Mouse (Mus musculus): ENCODE results near the gene Grasp. TPM values are rescaled to one million over a fixed set of nuclear protein-coding genes. Genes with fewer than 3 reads are reported as not detected.

Grasp gene
- total and polyA plus RNA-seq, 3 experiments = 7.6 to 11.5 (median 10.9) TPM

DNA sequence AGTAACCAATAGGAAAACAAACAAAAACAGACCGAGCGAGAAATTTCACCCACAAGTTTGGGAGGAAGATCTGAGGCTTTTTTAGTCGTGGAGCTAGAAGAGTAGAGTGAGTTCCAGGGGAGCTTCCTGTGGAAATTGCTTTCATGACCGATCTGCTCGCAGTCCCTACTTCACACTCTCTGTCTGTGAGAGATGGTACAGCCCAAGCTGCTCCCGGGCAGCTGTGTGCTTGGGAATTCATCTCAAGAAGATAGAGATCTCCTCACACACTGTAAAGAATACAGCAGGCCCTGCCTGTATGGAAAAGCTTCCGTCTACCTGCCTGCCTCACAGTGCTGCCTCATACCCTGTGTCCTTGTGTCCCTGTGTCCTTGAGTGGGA is 31.7 kb upstream of the Grasp start:
- Histone ChIP-seq H3K4me3 (no peak overlapping the region), H3K4me1 (ENCODE audit: control insufficient read depth, insufficient read depth, low read length) (peaks cover 20% of the 10 kb centered on the region), H3K79me2 (replicated peaks; ENCODE audit: control insufficient read depth, insufficient read depth, low read length) (no peaks in the 10 kb centered on the region; the same call in 1 of the 2 replicates), H3K27me3 (ENCODE audit: control insufficient read depth, insufficient read depth, low read length) (no peaks in the 10 kb centered on the region), H3K36me3 (ENCODE audit: control insufficient read depth, insufficient read depth, low read length) (no peaks in the 10 kb centered on the region), H3K9ac (ENCODE audit: low read depth, low read length) (no peak overlapping the region), H3K27ac (no peak overlapping the region; the same call in 1 of the 2 replicates)
- WGBS = 58% methylated on average over 7 of the region's 7 CpGs
- TF ChIP-seq CTCF (IDR thresholded peaks at IDR 0.05) (no peak), POLR2A (IDR thresholded peaks at IDR 0.05; ENCODE audit: insufficient read depth, low read depth, low read length) (no peak), EP300 (IDR thresholded peaks at IDR 0.05; ENCODE audit: insufficient read depth, low read depth, low read length) (no peak)
- DNase-seq = no peak
- intact Hi-C loops (cut with DNase I) = no loop called here

DNA sequence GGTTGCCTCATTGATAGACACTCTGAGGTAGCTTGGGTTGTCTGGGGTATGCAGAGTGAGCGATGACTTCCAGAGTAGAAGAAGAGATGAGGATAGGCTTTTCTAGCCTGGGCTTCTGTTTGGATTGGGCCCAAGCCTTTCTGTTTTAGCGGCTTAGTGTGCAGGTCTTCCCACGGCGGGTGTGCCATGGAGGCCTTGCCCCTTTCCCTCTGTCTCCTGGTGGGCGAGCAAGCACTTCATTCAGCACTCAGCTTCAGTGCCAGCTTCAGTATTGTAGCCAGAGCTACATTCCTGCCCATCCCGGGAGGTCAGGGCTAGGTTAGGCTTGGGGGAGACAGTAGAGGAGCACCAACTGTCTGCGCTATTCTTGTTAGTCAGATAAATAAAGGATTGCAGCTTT is 31.3 kb upstream of the Grasp start:
- no peak overlapping the region for H3K9ac ChIP-seq (ENCODE audit: low read depth, low read length)
- H3K27ac ChIP-seq = no peak overlapping the region
- TF ChIP-seq CTCF (IDR thresholded peaks at IDR 0.05) (no peak), POLR2A (IDR thresholded peaks at IDR 0.05; ENCODE audit: insufficient read depth, low read depth, low read length) (no peak), EP300 (IDR thresholded peaks at IDR 0.05; ENCODE audit: insufficient read depth, low read depth, low read length) (no peak)
- intact Hi-C loops (cut with DNase I) = no loop called here
- H3K4me3 ChIP-seq = no peak overlapping the region
- DNase-seq = no peak
- no peaks in the 10 kb centered on the region for H3K36me3 ChIP-seq (ENCODE audit: control insufficient read depth, insufficient read depth, low read length)
- peaks cover 20% of the 10 kb centered on the region for H3K4me1 ChIP-seq (ENCODE audit: control insufficient read depth, insufficient read depth, low read length)
- 84% methylated on average over 7 of the region's 7 CpGs for WGBS
- H3K79me2 ChIP-seq (replicated peaks; ENCODE audit: control insufficient read depth, insufficient read depth, low read length) = no peaks in the 10 kb centered on the region
- no peaks in the 10 kb centered on the region for H3K27me3 ChIP-seq (ENCODE audit: control insufficient read depth, insufficient read depth, low read length)

DNA sequence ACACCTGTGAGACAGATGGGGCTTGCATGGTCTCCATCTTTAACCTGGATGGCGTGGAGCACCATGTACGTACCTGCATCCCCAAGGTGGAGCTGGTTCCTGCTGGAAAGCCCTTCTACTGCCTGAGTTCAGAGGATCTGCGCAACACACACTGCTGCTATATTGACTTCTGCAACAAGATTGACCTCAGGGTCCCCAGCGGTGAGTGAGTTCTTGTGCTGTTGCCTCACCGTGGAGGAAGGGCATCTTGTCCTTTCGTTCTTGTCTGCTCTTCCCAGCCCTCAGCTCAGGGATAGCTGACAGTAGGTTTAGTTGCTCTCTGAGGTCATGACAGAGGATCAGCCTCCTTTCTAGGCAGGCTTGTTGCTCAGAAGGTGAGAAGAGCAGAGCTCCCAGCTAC is 30.0 kb upstream of the Grasp start:
- TF ChIP-seq CTCF (IDR thresholded peaks at IDR 0.05) (no peak), EP300 (IDR thresholded peaks at IDR 0.05; ENCODE audit: insufficient read depth, low read depth, low read length) (no peak)
- WGBS = 92% methylated on average over 6 of the region's 6 CpGs
- Histone ChIP-seq H3K79me2 (replicated peaks; ENCODE audit: control insufficient read depth, insufficient read depth, low read length) (no peaks in the 10 kb centered on the region; the same call in 1 of the 2 replicates), H3K27ac (no peak overlapping the region), H3K9ac (ENCODE audit: low read depth, low read length) (no peak overlapping the region), H3K36me3 (ENCODE audit: control insufficient read depth, insufficient read depth, low read length) (no peaks in the 10 kb centered on the region), H3K27me3 (ENCODE audit: control insufficient read depth, insufficient read depth, low read length) (no peaks in the 10 kb centered on the region), H3K4me1 (ENCODE audit: control insufficient read depth, insufficient read depth, low read length) (peaks cover 20% of the 10 kb centered on the region), H3K4me3 (no peak overlapping the region)
- intact Hi-C loops (cut with DNase I) = no loop called here
- DNase-seq = no peak

DNA sequence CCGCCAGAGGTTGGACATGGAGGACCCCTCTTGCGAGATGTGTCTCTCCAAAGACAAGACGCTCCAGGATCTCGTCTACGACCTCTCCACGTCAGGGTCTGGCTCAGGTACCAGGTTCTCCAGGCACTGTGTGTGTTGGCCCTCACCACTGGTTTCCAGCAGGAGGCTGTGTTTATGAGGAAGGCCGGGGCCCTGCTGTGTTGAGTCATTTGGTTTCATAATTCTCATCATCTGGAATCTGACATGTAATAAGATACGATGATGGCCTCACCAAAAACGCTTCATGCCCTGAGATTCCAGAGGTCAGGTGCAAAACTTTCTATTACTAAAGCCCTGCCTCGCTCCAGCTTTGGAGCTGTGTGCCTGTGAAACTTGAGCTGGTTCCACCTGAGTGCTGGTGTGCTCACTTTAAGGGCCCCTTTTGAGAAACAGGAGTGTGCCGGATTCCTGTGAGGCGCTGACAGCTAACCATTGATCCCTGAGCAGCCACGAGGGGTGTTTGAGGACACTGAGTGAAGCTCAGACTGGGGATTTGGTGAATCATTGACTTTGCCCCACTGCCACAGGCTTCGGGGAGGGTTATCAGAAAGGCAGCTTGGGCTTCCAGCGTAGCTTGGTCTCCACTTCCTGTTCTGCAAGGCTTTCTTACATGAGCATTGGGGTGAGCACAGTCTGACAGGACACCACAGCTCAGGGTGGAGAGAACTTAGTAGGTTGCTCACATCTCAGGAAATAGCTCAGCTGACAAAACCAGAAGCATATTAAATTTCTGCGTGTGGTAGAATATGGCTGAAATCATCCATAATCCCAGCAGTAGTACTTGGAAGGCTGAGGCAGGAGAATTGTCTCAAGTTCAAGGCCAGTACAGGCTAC is 28.8 kb upstream of the Grasp start:
- WGBS = 87% methylated on average over 16 of the region's 16 CpGs
- intact Hi-C loops (cut with DNase I) = no loop called here
- H3K4me1 ChIP-seq (ENCODE audit: control insufficient read depth, insufficient read depth, low read length) = peaks cover 20% of the 10 kb centered on the region
- no peak overlapping the region for H3K4me3 ChIP-seq
- no peaks in the 10 kb centered on the region; the same call in 1 of the 2 replicates for H3K79me2 ChIP-seq (replicated peaks; ENCODE audit: control insufficient read depth, insufficient read depth, low read length)
- no peak overlapping the region for H3K9ac ChIP-seq (ENCODE audit: low read depth, low read length)
- no peaks in the 10 kb centered on the region for H3K36me3 ChIP-seq (ENCODE audit: control insufficient read depth, insufficient read depth, low read length)
- TF ChIP-seq POLR2A (IDR thresholded peaks at IDR 0.05; ENCODE audit: insufficient read depth, low read depth, low read length) (no peak), EP300 (IDR thresholded peaks at IDR 0.05; ENCODE audit: insufficient read depth, low read depth, low read length) (no peak), CTCF (IDR thresholded peaks at IDR 0.05) (no peak)
- no peak for DNase-seq
- no peaks in the 10 kb centered on the region for H3K27me3 ChIP-seq (ENCODE audit: control insufficient read depth, insufficient read depth, low read length)
- no peak overlapping the region for H3K27ac ChIP-seq

DNA sequence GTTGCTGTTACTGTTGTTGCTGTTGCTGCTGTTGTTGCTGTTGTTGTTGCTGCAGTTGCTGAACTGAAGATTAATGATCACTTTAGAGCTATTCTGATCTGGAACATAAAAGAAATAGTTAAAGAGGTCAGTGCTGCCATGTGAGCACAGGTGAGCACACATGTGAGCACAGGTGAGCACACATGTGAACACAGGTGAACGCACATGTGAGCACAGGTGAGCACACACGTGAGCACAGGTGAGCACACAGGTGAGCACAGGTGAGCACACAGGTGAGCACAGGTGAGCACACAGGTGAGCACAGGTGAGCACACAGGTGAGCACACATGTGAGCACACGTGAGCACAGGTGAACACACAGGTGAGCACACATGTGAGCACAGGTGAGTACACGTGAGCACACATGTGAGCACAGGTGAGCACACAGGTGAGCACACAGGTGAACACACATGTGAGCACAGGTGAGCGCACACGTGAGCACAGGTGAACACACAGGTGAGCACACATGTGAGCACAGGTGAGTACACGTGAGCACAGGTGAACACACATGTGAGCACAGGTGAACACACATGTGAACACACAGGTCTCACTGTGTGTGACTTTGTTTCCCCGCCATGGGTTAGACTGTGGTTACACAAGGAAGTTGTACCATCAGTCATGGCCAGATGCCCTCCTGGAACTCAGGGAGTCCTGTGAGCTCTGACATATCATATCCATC is 27.8 kb upstream of the Grasp start:
- no peaks in the 10 kb centered on the region; the same call in 1 of the 2 replicates for H3K79me2 ChIP-seq (replicated peaks; ENCODE audit: control insufficient read depth, insufficient read depth, low read length)
- no peaks in the 10 kb centered on the region for H3K36me3 ChIP-seq (ENCODE audit: control insufficient read depth, insufficient read depth, low read length)
- H3K27ac ChIP-seq = no peak overlapping the region
- intact Hi-C loops (cut with DNase I) = no loop called here
- H3K27me3 ChIP-seq (ENCODE audit: control insufficient read depth, insufficient read depth, low read length) = no peaks in the 10 kb centered on the region
- no peak overlapping the region for H3K4me3 ChIP-seq
- DNase-seq = no peak
- 87% methylated on average over 8 of the region's 8 CpGs for WGBS
- H3K9ac ChIP-seq (ENCODE audit: low read depth, low read length) = no peak overlapping the region
- no peak for TF ChIP-seq POLR2A (IDR thresholded peaks at IDR 0.05; ENCODE audit: insufficient read depth, low read depth, low read length)
- no peak for TF ChIP-seq CTCF (IDR thresholded peaks at IDR 0.05)
- no peak for TF ChIP-seq EP300 (IDR thresholded peaks at IDR 0.05; ENCODE audit: insufficient read depth, low read depth, low read length)
- peaks cover 12% of the 10 kb centered on the region for H3K4me1 ChIP-seq (ENCODE audit: control insufficient read depth, insufficient read depth, low read length)

DNA sequence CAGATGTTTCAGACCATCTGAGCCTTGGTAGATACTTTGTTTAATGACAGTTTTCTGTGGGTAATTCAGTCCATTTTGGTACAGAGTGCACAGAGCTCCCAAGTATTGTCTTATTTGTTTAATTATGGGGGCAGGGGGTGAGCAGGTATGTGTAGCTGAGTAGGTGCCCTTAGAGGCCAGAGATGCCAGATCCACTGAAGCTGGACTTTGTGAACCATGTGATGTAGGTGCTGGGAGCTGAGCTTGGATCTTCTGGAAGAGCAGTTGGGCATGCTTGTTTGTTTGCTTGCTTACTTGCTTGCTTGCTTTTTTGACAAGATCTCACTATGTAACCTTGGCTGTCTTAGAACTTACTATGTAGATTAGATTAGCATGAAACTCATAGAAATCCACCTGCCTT is 27.0 kb upstream of the Grasp start:
- Histone ChIP-seq H3K4me3 (no peak overlapping the region), H3K27ac (no peak overlapping the region), H3K27me3 (ENCODE audit: control insufficient read depth, insufficient read depth, low read length) (no peaks in the 10 kb centered on the region), H3K36me3 (ENCODE audit: control insufficient read depth, insufficient read depth, low read length) (no peaks in the 10 kb centered on the region), H3K9ac (ENCODE audit: low read depth, low read length) (no peak overlapping the region), H3K79me2 (replicated peaks; ENCODE audit: control insufficient read depth, insufficient read depth, low read length) (no peaks in the 10 kb centered on the region; the same call in 1 of the 2 replicates), H3K4me1 (ENCODE audit: control insufficient read depth, insufficient read depth, low read length) (peaks cover 6% of the 10 kb centered on the region)
- TF ChIP-seq POLR2A (IDR thresholded peaks at IDR 0.05; ENCODE audit: insufficient read depth, low read depth, low read length) (no peak), EP300 (IDR thresholded peaks at IDR 0.05; ENCODE audit: insufficient read depth, low read depth, low read length) (no peak), CTCF (IDR thresholded peaks at IDR 0.05) (no peak)
- DNase-seq = no peak
- intact Hi-C loops (cut with DNase I) = no loop called here

All from heart, adult 2 months (tissue).